Mouse (Mus musculus): ENCODE measurements at regions not wholly inside any gene's neighbourhood (a gene's known extent, or its start where the extent isn't known, plus 50 kb on each side); places are given as distances from the start of the nearest gene placed in this dataset.

DNA sequence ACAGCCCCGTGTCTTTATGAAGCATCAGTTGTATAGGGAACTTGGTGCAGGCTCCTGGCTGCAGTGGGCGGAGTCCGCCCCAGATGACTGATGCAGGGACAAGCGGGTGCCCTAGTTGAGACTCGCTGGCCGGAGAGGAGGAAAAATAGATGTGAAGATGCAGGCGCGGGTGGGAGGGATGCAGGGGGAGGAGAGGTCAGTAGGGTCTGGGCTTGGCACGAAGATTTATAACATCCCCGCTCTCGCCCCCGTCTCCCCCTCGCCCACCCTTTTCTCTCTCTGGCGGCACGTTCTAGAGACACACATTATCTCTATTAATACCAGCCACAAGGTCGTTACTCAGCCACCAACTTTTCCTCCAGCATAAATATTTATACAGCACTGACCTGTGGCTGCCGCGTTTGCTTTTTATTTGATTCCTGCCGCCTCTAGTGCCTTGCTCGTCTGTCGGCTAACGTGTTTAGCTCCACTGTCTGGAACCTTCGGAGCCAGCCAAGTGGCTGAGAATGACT is 369.6 kb downstream of the Med13l start:
- Histone ChIP-seq H3ac (ENCODE audit: control insufficient read depth, insufficient read length) (no peak overlapping the region), H3K27me3 (ENCODE audit: control insufficient read depth, insufficient read depth, insufficient read length) (no peaks in the 10 kb centered on the region), H3K36me3 (ENCODE audit: control insufficient read depth, insufficient read depth) (no peaks in the 10 kb centered on the region), H3K4me2 (ENCODE audit: low read depth) (no peak overlapping the region), H3K79me2 (ENCODE audit: control insufficient read depth, insufficient read depth) (no peaks in the 10 kb centered on the region), H3K4me3 (no peak overlapping the region)
- TF ChIP-seq REST (IDR thresholded peaks at IDR 0.05; ENCODE audit: insufficient read depth, insufficient read length) (no peak), POLR2A (IDR thresholded peaks at IDR 0.05; ENCODE audit: insufficient read length, low read depth) (no peak), MAX (IDR thresholded peaks at IDR 0.05; ENCODE audit: low read depth) (no peak), E2F4 (IDR thresholded peaks at IDR 0.05; ENCODE audit: insufficient read depth) (no peak), TCF3 (IDR thresholded peaks at IDR 0.05; ENCODE audit: insufficient read length, low read depth) (no peak), POLR2AphosphoS2 (IDR thresholded peaks at IDR 0.05; ENCODE audit: insufficient read length, low read depth) (no peak), CEBPB (IDR thresholded peaks at IDR 0.05; ENCODE audit: insufficient read depth, poor library complexity, severe bottlenecking) (no peak), SRF (IDR thresholded peaks at IDR 0.05; ENCODE audit: control insufficient read depth, insufficient read length, low read depth) (no peak), USF1 (IDR thresholded peaks at IDR 0.05; ENCODE audit: low read depth) (no peak), MYOD1 (IDR thresholded peaks at IDR 0.05; ENCODE audit: control insufficient read depth in 1 of 3, insufficient read length in 2 of 3, low read depth in 2 of 3) (no peak), MYOG (IDR thresholded peaks at IDR 0.05; ENCODE audit: control insufficient read depth in 1 of 3, insufficient read depth in 1 of 3, insufficient read length in 2 of 3, low read depth in 2 of 3) (no peak), TCF12 (IDR thresholded peaks at IDR 0.05; ENCODE audit: insufficient read depth, poor library complexity, severe bottlenecking) (no peak)

DNA sequence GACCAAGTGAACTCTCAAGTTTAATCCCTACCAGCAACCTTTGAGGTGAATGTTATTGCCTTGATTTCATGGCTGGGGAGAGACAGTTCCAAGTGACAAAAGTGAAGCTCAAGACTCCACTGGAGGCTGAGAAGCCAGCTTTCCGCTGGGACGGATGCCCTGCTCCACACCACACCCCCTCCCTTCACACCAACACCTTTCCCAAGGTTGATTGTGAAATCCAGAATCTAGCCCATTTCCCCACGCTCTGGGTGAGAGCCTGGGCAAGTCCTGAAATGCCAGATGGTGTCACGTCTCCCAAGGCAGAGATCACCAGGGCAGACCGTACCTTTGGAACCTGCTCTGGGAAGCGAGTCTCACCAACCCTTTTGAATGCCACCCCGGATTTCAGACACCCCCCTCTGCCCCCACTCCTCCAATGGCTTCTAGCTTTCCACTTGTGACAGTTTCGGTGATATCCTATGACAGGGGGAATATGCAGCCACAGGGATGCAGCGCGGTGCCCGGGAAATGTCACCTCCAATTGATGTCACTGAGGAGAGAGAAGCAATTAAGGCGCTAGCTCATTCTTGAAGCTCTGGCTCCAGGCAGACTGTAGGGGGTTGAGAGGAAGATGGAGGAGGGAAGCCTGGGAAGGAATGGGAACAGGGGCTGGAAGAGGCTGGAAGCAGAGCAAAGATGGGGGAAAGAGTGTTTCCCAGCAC is 379.0 kb downstream of the Med13l start:
- no peak overlapping the region for H3K4me2 ChIP-seq (ENCODE audit: low read depth)
- H3ac ChIP-seq (ENCODE audit: control insufficient read depth, insufficient read length), result no peak overlapping the region
- no peak overlapping the region for H3K4me3 ChIP-seq
- TF ChIP-seq SRF (IDR thresholded peaks at IDR 0.05; ENCODE audit: control insufficient read depth, insufficient read length, low read depth) (no peak), TCF3 (IDR thresholded peaks at IDR 0.05; ENCODE audit: insufficient read length, low read depth) (no peak), POLR2AphosphoS2 (IDR thresholded peaks at IDR 0.05; ENCODE audit: insufficient read length, low read depth) (no peak), MYOG (IDR thresholded peaks at IDR 0.05; ENCODE audit: control insufficient read depth in 1 of 3, insufficient read depth in 1 of 3, insufficient read length in 2 of 3, low read depth in 2 of 3) (no peak), CEBPB (IDR thresholded peaks at IDR 0.05; ENCODE audit: insufficient read depth, poor library complexity, severe bottlenecking) (no peak), E2F4 (IDR thresholded peaks at IDR 0.05; ENCODE audit: insufficient read depth) (no peak), REST (IDR thresholded peaks at IDR 0.05; ENCODE audit: insufficient read depth, insufficient read length) (no peak), MAX (IDR thresholded peaks at IDR 0.05; ENCODE audit: low read depth) (no peak), TCF12 (IDR thresholded peaks at IDR 0.05; ENCODE audit: insufficient read depth, poor library complexity, severe bottlenecking) (no peak), USF1 (IDR thresholded peaks at IDR 0.05; ENCODE audit: low read depth) (no peak), MYOD1 (IDR thresholded peaks at IDR 0.05; ENCODE audit: control insufficient read depth in 1 of 3, insufficient read length in 2 of 3, low read depth in 2 of 3) (no peak), POLR2A (IDR thresholded peaks at IDR 0.05; ENCODE audit: insufficient read length, low read depth) (no peak)
- H3K27me3 ChIP-seq (ENCODE audit: control insufficient read depth, insufficient read depth, insufficient read length), result no peaks in the 10 kb centered on the region
- H3K79me2 ChIP-seq (ENCODE audit: control insufficient read depth, insufficient read depth), result no peaks in the 10 kb centered on the region
- no peaks in the 10 kb centered on the region for H3K36me3 ChIP-seq (ENCODE audit: control insufficient read depth, insufficient read depth)

DNA sequence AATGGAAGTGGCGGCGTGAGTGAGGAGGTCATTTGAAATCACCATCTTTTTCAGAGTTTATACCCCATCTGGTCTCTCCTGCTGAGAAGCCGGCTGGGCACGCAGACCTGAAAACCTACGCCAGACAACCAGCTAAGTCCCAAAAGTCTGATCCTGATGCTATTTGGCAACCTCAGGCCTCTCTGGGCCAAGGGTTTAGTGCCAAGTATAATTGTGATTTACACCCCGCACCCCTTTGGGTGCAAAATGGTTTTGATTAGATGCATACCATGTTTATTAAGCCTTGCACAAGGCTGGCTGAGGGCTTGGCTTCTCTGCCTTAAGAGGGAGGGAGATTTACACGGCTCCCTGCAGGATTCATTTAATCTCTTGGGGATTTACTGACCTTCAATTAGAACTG is 383.8 kb downstream of the Med13l start:
- TF ChIP-seq E2F4 (IDR thresholded peaks at IDR 0.05; ENCODE audit: insufficient read depth) (no peak), TCF12 (IDR thresholded peaks at IDR 0.05; ENCODE audit: insufficient read depth, poor library complexity, severe bottlenecking) (no peak), TCF3 (IDR thresholded peaks at IDR 0.05; ENCODE audit: insufficient read length, low read depth) (no peak), MAX (IDR thresholded peaks at IDR 0.05; ENCODE audit: low read depth) (no peak), REST (IDR thresholded peaks at IDR 0.05; ENCODE audit: insufficient read depth, insufficient read length) (no peak), USF1 (IDR thresholded peaks at IDR 0.05; ENCODE audit: low read depth) (no peak), POLR2A (IDR thresholded peaks at IDR 0.05; ENCODE audit: insufficient read length, low read depth) (no peak), POLR2AphosphoS2 (IDR thresholded peaks at IDR 0.05; ENCODE audit: insufficient read length, low read depth) (no peak), MYOG (IDR thresholded peaks at IDR 0.05; ENCODE audit: control insufficient read depth in 1 of 3, insufficient read depth in 1 of 3, insufficient read length in 2 of 3, low read depth in 2 of 3) (no peak), SRF (IDR thresholded peaks at IDR 0.05; ENCODE audit: control insufficient read depth, insufficient read length, low read depth) (no peak), MYOD1 (IDR thresholded peaks at IDR 0.05; ENCODE audit: control insufficient read depth in 1 of 3, insufficient read length in 2 of 3, low read depth in 2 of 3) (no peak), CEBPB (IDR thresholded peaks at IDR 0.05; ENCODE audit: insufficient read depth, poor library complexity, severe bottlenecking) (no peak)
- no peaks in the 10 kb centered on the region for H3K36me3 ChIP-seq (ENCODE audit: control insufficient read depth, insufficient read depth)
- no peak overlapping the region for H3K4me3 ChIP-seq
- H3K79me2 ChIP-seq (ENCODE audit: control insufficient read depth, insufficient read depth), result no peaks in the 10 kb centered on the region
- no peak overlapping the region for H3ac ChIP-seq (ENCODE audit: control insufficient read depth, insufficient read length)
- H3K4me2 ChIP-seq (ENCODE audit: low read depth), result no peak overlapping the region
- no peaks in the 10 kb centered on the region for H3K27me3 ChIP-seq (ENCODE audit: control insufficient read depth, insufficient read depth, insufficient read length)

DNA sequence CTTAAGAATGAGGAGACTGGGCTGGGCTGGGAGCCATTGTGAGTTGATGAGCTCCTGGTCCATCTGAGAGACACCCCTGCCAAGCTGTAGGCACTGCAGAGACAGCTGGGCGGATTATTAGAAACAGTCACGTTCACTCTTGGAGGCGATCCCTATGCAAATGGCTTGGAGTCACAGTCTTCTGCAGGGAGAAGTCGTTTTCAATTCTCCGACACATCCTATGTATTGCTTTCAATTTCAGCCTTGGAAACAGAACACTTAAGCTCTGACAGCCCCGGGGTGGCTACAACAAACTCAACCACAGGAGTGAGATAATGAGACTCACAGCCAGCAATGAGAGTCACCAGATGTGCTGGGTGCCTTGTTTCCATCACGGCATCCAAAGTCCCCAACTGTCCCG is 385.6 kb downstream of the Med13l start:
- Histone ChIP-seq H3K4me3 (no peak overlapping the region), H3K27me3 (ENCODE audit: control insufficient read depth, insufficient read depth, insufficient read length) (no peaks in the 10 kb centered on the region), H3K79me2 (ENCODE audit: control insufficient read depth, insufficient read depth) (no peaks in the 10 kb centered on the region), H3ac (ENCODE audit: control insufficient read depth, insufficient read length) (no peak overlapping the region), H3K36me3 (ENCODE audit: control insufficient read depth, insufficient read depth) (no peaks in the 10 kb centered on the region), H3K4me2 (ENCODE audit: low read depth) (no peak overlapping the region)
- TF ChIP-seq TCF12 (IDR thresholded peaks at IDR 0.05; ENCODE audit: insufficient read depth, poor library complexity, severe bottlenecking) (no peak), POLR2A (IDR thresholded peaks at IDR 0.05; ENCODE audit: insufficient read length, low read depth) (no peak), SRF (IDR thresholded peaks at IDR 0.05; ENCODE audit: control insufficient read depth, insufficient read length, low read depth) (no peak), MYOG (IDR thresholded peaks at IDR 0.05; ENCODE audit: control insufficient read depth in 1 of 3, insufficient read depth in 1 of 3, insufficient read length in 2 of 3, low read depth in 2 of 3) (no peak), CEBPB (IDR thresholded peaks at IDR 0.05; ENCODE audit: insufficient read depth, poor library complexity, severe bottlenecking) (no peak), MYOD1 (IDR thresholded peaks at IDR 0.05; ENCODE audit: control insufficient read depth in 1 of 3, insufficient read length in 2 of 3, low read depth in 2 of 3) (no peak), POLR2AphosphoS2 (IDR thresholded peaks at IDR 0.05; ENCODE audit: insufficient read length, low read depth) (no peak), E2F4 (IDR thresholded peaks at IDR 0.05; ENCODE audit: insufficient read depth) (no peak), REST (IDR thresholded peaks at IDR 0.05; ENCODE audit: insufficient read depth, insufficient read length) (no peak), MAX (IDR thresholded peaks at IDR 0.05; ENCODE audit: low read depth) (no peak), USF1 (IDR thresholded peaks at IDR 0.05; ENCODE audit: low read depth) (no peak), TCF3 (IDR thresholded peaks at IDR 0.05; ENCODE audit: insufficient read length, low read depth) (no peak)
